Mouse (Mus musculus) bone marrow, adult 2 months (tissue): Measurements from ENCODE around the gene Psmb9. TPM values are rescaled to one million over a fixed set of nuclear protein-coding genes. Genes with fewer than 3 reads are reported as not detected.

Source experiments
- H3K27ac ChIP-seq: fragments of 200-500 bp; 2 replicates; pipeline ENCODE4 v1.5.1; 2012; ENCODE audit warnings: low read depth, mild to moderate bottlenecking, control low read depth, inconsistent platforms, low read length; ENCODE audit not compliant: control insufficient read depth, poor library complexity, insufficient read depth
- H3K4me1 ChIP-seq: fragments of 200-500 bp; 2 replicates; pipeline ENCODE4 v1.6.1; 2011; ENCODE audit warnings: low read length; ENCODE audit not compliant: control insufficient read depth, insufficient read depth
- H3K4me3 ChIP-seq: fragments of 200-500 bp; replicated peaks from 2 replicates; pipeline ENCODE3; 2011; ENCODE audit warnings: mild to moderate bottlenecking, low read depth, low read length, control low read depth; ENCODE audit not compliant: control insufficient read depth
- CTCF ChIP-seq: fragments of 200-500 bp; IDR thresholded peaks from 2 replicates; pipeline ENCODE4 v1.5.1; 2011; ENCODE audit warnings: low read length, control low read depth; ENCODE audit not compliant: control insufficient read depth, insufficient read depth
- POLR2A ChIP-seq: fragments of 200-500 bp; IDR thresholded peaks from 2 replicates; pipeline ENCODE4 v1.6.1; 2011; ENCODE audit warnings: low read depth, mild to moderate bottlenecking, control low read depth, low read length, borderline replicate concordance; ENCODE audit not compliant: control insufficient read depth
- WGBS: fragments of 180-500 bp; shearing (Covaris S2); methylation state at CpG from one replicate; pipeline ENCODE4 v1.1.7; 2018; 5-methylcytosine and 5-hydroxymethylcytosine counted together
- polyA plus RNA-seq: library from polyadenylated mRNA; stranded (reverse); fragments of >200 nt; gene quantifications from 2 replicates; pipeline ENCODE4 v1.2.4, GENCODE M21; 2011; ENCODE audit warnings: low replicate concordance; ENCODE audit not compliant: missing spikeins, insufficient read depth, insufficient read length

Psmb9 gene
- polyA plus RNA-seq, 1 experiment = 156 TPM

DNA sequence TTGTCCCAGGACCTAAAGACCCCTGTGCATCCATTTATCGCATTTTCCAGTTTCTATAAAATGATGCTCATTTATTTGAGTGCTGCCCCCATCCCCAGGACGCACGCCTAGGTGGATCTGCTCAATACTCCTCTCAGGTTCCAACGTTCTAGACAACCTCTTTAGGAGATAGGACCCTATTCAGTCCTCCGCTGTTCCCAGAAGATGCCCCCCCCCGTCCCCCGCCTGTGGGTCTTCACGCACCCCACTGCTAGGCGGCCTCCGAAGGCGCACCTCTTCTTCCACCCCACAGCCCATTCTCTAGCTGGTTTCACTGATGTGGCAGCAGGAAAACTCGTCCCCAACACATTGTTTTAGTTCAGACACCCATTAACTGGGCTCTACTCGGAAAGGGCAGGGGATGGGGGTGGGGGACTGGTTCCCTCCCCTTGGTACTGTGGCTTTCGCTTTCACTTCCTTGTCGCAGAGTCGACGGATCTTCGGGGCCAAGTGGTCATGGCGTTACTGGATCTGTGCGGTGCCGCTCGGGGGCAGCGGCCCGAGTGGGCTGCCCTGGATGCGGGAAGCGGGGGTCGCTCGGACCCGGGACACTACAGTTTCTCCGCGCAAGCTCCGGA, 10.4 kb upstream of the Psmb9 start:
- WGBS = under 1% methylated on average over 32 of the region's 32 CpGs
- H3K27ac ChIP-seq = peak overlapping the region; percentile 84
- peak overlapping the region; percentile 81 for H3K4me3 ChIP-seq
- no peak for TF ChIP-seq CTCF
- TF ChIP-seq POLR2A = peak; percentile 68; the same call in 1 of the 2 replicates
- H3K4me1 ChIP-seq = peaks cover 2% of the 10 kb centered on the region; the same call in 1 of the 2 replicates

DNA sequence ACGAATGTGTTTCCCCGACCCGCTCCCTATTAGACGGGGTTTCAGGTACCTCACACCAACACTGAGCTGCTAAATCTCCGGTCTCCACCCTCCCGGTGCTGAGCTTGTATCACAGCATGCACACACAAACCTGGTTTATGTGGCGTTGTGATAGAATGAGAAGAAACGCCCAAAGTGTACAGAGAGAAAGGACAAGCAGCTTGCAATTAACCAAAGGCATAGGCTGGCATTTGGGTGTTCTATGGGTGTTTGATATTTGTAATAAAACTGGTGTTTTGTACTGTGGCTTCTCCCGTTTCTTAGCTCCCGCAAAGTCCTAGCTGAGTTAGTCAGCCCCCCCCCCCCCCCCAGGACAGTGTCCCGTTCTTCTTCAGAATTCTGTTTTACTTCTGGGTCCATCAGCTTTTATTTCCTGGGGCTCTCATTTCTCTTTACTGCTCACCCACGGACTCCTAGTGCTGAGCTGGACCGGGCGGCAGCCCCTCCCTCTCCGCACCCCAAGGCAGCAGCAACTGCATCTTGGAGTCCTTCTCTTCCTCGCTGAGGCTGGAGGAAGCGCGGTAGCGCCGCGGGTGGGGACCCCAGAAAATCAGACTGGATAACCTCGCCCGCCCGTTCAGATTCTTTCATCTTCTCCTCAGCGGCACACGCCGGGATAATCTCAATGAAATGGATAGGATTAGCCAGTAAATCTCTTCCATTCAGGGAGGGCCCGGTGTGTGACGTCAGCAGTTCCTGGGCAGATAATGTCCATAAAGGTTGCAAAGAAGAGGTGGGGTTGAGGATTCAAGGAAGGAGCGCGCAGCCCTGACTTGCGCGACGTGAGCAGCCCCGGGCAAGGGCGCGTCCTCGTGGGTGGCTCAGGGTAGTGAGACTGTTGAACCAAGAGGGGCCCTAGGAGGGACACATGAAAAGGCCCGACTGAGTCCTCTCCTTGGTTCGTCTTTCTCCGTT, 9.7 kb upstream of the Psmb9 start, which contains the start of gene Psmb8:
TSS of gene Psmb8 (plus strand) at position 781 of the 954 bp plus-strand sequence.
- 8% methylated on average over 41 of the region's 41 CpGs for WGBS
- peak within 1 kb of the TSS; percentile 81 for H3K4me3 ChIP-seq
- TF ChIP-seq CTCF = no peak
- TF ChIP-seq POLR2A = peak; percentile 41; the same call in 1 of the 2 replicates
- peaks cover 2% of the 10 kb centered on the region; the same call in 1 of the 2 replicates for H3K4me1 ChIP-seq
- H3K27ac ChIP-seq = peak within 1 kb of the TSS; percentile 84

DNA sequence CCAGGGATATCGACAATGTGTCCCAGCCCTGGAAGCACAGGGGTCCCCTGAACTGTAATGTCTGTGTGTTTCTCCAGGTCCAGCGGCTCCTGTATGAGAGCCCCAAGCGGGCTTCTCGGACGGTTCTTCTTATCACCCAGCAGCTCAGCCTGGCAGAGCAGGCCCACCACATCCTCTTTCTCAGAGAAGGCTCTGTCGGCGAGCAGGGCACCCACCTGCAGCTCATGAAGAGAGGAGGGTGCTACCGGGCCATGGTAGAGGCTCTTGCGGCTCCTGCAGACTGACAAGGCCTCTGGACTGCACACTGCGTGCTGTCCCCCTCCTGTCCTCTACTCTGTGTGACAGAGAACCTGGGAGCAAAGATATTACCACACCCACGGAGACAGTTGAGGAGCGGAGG, 8.9 kb upstream of the Psmb9 start:
- Histone ChIP-seq H3K4me3 (no peak overlapping the region), H3K27ac (peak overlapping the region; percentile 58), H3K4me1 (peaks cover 1% of the 10 kb centered on the region; the same call in 1 of the 2 replicates)
- 6% methylated on average over 12 of the region's 12 CpGs for WGBS
- TF ChIP-seq CTCF (no peak), POLR2A (peak; percentile 23; the same call in 1 of the 2 replicates)

DNA sequence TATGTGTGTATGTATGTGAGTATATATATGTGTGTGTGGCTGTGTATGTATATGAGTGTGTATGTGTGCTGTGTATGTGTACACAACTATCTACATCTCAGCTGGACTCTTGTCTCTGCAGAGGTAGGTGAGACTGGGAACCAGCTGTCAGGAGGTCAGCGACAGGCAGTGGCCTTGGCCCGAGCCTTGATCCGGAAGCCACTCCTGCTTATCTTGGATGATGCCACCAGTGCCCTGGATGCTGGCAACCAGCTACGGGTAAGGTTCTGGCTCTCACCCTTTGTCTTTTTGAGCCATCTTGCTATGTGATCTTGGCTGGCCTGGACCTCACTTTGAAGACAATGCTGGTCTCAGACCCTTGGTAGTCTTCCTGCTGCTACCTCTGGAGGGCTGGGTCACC, 7.2 kb upstream of the Psmb9 start:
- TF ChIP-seq CTCF = no peak
- no peak for TF ChIP-seq POLR2A
- H3K27ac ChIP-seq = no peak overlapping the region
- H3K4me3 ChIP-seq = no peak overlapping the region
- H3K4me1 ChIP-seq = peaks cover 1% of the 10 kb centered on the region; the same call in 1 of the 2 replicates
- 90% methylated on average over 4 of the region's 4 CpGs for WGBS

DNA sequence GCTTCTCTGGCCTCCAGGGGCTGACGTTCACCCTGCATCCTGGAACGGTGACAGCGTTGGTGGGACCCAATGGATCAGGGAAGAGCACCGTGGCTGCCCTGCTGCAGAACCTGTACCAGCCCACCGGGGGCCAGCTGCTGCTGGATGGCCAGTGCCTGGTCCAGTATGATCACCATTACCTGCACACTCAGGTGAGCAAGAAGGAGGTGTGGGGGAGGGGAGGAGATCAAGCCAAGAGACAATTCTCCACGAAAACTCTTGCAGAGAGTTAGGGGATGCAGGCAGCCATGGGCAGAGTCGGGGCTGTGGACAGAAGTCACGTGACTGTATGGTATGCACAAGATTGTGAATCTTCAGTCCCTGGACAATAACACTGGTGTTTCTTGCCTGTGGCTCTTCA, 5.9 kb upstream of the Psmb9 start:
- 74% methylated on average over 8 of the region's 8 CpGs for WGBS
- Histone ChIP-seq H3K27ac (no peak overlapping the region), H3K4me1 (peaks cover 1% of the 10 kb centered on the region; the same call in 1 of the 2 replicates), H3K4me3 (no peak overlapping the region)
- no peak for TF ChIP-seq POLR2A
- no peak for TF ChIP-seq CTCF

DNA sequence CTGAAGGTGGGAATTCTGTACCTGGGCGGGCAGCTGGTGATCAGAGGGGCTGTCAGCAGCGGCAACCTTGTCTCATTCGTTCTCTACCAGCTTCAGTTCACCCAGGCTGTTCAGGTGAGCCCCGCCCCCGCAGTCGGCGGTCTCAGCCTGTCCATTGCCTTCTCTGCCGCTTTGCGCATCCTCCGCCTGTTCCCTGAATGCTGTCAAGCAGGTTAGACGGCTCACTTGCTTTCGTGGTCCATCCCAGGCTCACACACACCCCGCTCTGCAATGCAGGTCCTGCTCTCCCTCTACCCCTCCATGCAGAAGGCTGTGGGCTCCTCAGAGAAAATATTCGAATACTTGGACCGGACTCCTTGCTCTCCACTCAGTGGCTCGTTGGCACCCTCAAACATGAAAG, 5.3 kb upstream of the Psmb9 start:
- TF ChIP-seq CTCF (no peak), POLR2A (no peak)
- Histone ChIP-seq H3K4me1 (peaks cover 1% of the 10 kb centered on the region; the same call in 1 of the 2 replicates), H3K27ac (no peak overlapping the region), H3K4me3 (no peak overlapping the region)
- 87% methylated on average over 16 of the region's 16 CpGs for WGBS

DNA sequence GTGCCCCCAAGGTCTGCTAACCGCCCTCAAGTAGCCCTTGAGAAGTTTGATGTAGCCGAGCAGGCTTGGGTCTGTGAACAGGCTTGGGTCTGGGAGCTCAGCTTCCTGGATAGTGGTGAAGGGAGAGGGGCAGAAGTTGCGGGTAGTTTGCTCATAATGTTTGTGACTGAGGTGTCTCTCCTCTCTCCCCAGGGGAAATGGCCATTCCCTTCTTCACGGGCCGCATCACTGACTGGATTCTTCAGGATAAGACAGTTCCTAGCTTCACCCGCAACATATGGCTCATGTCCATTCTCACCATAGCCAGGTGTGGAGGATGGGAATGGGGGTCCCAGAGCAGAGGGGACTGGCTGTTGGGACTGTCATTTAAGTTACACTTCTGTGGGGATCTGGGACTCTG, 1.4 kb upstream of the Psmb9 start:
- TF ChIP-seq POLR2A (no peak), CTCF (no peak)
- H3K27ac ChIP-seq = no peak overlapping the region
- 34% methylated on average over 6 of the region's 6 CpGs for WGBS

DNA sequence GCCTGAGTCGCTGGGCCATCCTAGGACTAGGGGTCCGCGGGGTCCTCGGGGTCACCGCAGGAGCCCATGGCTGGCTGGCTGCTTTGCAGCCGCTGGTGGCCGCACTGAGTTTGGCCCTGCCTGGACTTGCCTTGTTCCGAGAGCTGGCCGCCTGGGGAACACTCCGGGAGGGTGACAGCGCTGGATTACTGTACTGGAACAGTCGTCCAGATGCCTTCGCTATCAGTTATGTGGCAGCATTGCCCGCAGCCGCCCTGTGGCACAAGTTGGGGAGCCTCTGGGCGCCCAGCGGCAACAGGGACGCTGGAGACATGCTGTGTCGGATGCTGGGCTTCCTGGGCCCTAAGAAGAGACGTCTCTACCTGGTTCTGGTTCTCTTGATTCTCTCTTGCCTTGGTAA, 446 bp upstream of the Psmb9 start:
- Histone ChIP-seq H3K27ac (peak overlapping the region; percentile 94), H3K4me1 (peaks cover 2% of the 10 kb centered on the region)
- TF ChIP-seq CTCF (no peak), POLR2A (no peak)

More for the DNA sequence above, 1.4 kb upstream of the Psmb9 start:
- H3K4me3 ChIP-seq = peak overlapping the region; percentile 34
- peaks cover 2% of the 10 kb centered on the region for H3K4me1 ChIP-seq

More for the DNA sequence above, 446 bp upstream of the Psmb9 start:
- WGBS = under 1% methylated on average over 20 of the region's 20 CpGs
- H3K4me3 ChIP-seq = peak overlapping the region; percentile 97
